Mouse (Mus musculus): ENCODE measurements around the gene Cask. TPM values are rescaled to one million over a fixed set of nuclear protein-coding genes. Genes with fewer than 3 reads are reported as not detected.

The Cask gene
- polyA plus RNA-seq, 1 experiment from 2014 or later = 11.3 TPM

GRCm38 (mm10) chrX:13611114-13611513 is 240.1 kb downstream of the Cask start:
- Histone ChIP-seq H3K4me1 (replicated peaks) (no peaks in the 10 kb centered on the region), H3K27ac (no peak overlapping the region), H3K36me3 (no peaks in the 10 kb centered on the region), H3K9me3 (no peaks in the 10 kb centered on the region), H3K27me3 (replicated peaks) (no peaks in the 10 kb centered on the region), H3K9ac (no peak overlapping the region), H3K4me2 (replicated peaks) (no peak overlapping the region), H3K4me3 (replicated peaks) (no peak overlapping the region)
- no peak for ATAC-seq
- WGBS = 87% methylated on average over 5 of the region's 5 CpGs

DNA sequence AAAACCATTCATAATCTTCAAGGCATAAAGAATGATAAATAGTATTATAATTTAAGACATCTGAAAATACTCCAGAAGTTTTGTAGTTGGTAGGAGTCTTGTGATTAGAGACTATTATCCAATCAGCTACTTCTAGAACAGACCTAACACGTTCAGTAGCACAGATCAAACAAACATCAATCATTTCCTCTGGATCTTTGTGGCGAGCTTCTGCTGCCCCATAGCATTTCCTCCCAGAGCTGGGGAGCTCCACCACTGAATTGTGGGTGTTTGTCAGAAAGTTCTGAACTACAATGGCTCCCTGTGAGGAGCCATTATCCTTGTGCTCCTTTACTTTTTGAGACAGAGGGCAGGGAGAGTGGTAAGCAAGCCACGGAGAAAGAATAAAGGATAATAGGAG is 243.4 kb downstream of the Cask start:
- Histone ChIP-seq H3K27me3 (replicated peaks) (no peaks in the 10 kb centered on the region), H3K4me1 (replicated peaks) (no peaks in the 10 kb centered on the region), H3K27ac (no peak overlapping the region), H3K4me3 (replicated peaks) (no peak overlapping the region), H3K4me2 (replicated peaks) (no peak overlapping the region), H3K9ac (no peak overlapping the region), H3K36me3 (no peaks in the 10 kb centered on the region), H3K9me3 (no peaks in the 10 kb centered on the region)
- no peak for ATAC-seq
- WGBS = 42% methylated on average over 3 of the region's 3 CpGs

- no peaks in the 10 kb centered on the region for H3K4me1 ChIP-seq (replicated peaks)
- no peak for ATAC-seq
- no peak overlapping the region for H3K4me3 ChIP-seq (replicated peaks)
- H3K27me3 ChIP-seq (replicated peaks) = no peaks in the 10 kb centered on the region
- no peaks in the 10 kb centered on the region for H3K9me3 ChIP-seq
- H3K27ac ChIP-seq = no peak overlapping the region
- no peaks in the 10 kb centered on the region for H3K36me3 ChIP-seq
- H3K4me2 ChIP-seq (replicated peaks) = no peak overlapping the region
- WGBS = 55% methylated on average over 3 of the region's 3 CpGs
- no peak overlapping the region for H3K9ac ChIP-seq
These were observed 244.4 kb downstream of the Cask start for GRCm38 (mm10) chrX:13606741-13607140.

DNA sequence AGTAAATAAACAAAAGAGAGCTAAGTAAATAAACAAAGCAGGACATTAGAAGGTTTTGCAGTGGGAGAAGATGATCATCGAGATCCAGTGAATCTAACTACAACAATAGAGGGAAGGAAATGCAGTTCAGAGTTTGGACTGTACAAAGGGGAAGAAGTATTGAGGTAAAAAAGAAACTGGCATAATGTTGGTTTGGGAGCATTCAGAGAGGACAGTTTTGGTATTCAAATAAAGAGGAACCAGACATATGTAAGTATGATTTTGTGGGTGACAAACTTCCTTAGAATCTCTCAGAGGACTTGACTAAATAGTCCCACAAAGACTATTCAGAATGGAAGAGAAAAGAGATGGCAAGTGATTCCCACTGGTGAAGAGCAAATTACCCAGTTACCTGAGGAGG is 251.2 kb downstream of the Cask start:
- Histone ChIP-seq H3K4me2 (replicated peaks) (no peak overlapping the region), H3K9me3 (no peaks in the 10 kb centered on the region), H3K9ac (no peak overlapping the region), H3K27me3 (replicated peaks) (no peaks in the 10 kb centered on the region), H3K4me1 (replicated peaks) (no peaks in the 10 kb centered on the region), H3K36me3 (no peaks in the 10 kb centered on the region), H3K4me3 (replicated peaks) (no peak overlapping the region), H3K27ac (no peak overlapping the region)
- ATAC-seq = no peak
- 43% methylated on average over 1 of the region's 1 CpGs for WGBS

DNA sequence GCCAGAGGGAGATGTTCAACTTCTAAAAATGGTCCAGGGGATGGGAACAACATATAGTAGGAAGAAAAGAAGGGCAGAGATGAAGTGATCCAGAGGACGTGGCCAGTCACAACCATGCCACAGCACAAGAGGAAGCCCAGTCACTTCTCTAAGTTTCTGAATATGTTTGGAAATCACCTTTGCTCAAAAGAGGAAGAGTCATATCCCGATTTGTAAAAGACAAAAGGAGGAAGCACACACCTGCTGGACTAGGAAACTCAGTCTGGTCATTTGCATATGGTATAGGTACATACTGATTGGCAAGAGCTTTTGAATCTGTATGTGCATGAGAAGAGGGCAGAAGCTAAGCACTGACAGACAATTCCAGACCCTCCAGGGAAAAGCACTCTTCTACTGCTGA is 251.8 kb downstream of the Cask start:
- Histone ChIP-seq H3K9me3 (no peaks in the 10 kb centered on the region), H3K27me3 (replicated peaks) (no peaks in the 10 kb centered on the region), H3K27ac (no peak overlapping the region), H3K4me3 (replicated peaks) (no peak overlapping the region), H3K4me2 (replicated peaks) (no peak overlapping the region), H3K36me3 (no peaks in the 10 kb centered on the region), H3K9ac (no peak overlapping the region), H3K4me1 (replicated peaks) (no peaks in the 10 kb centered on the region)
- WGBS = 80% methylated on average over 2 of the region's 2 CpGs
- ATAC-seq = no peak

- Histone ChIP-seq H3K4me3 (replicated peaks) (no peak overlapping the region), H3K4me1 (replicated peaks) (no peaks in the 10 kb centered on the region), H3K9ac (no peak overlapping the region), H3K9me3 (no peaks in the 10 kb centered on the region), H3K4me2 (replicated peaks) (no peak overlapping the region), H3K36me3 (no peaks in the 10 kb centered on the region), H3K27ac (no peak overlapping the region), H3K27me3 (replicated peaks) (no peaks in the 10 kb centered on the region)
- WGBS = 68% methylated on average over 3 of the region's 3 CpGs
- ATAC-seq = no peak
These were observed 273.5 kb downstream of the Cask start for GRCm38 (mm10) chrX:13577647-13578046.

GRCm38 (mm10) chrX:13576606-13577005 is 274.6 kb downstream of the Cask start:
- Histone ChIP-seq H3K27ac (no peak overlapping the region), H3K9ac (no peak overlapping the region), H3K36me3 (no peaks in the 10 kb centered on the region), H3K4me1 (replicated peaks) (no peaks in the 10 kb centered on the region), H3K9me3 (no peaks in the 10 kb centered on the region), H3K4me3 (replicated peaks) (no peak overlapping the region), H3K27me3 (replicated peaks) (no peaks in the 10 kb centered on the region), H3K4me2 (replicated peaks) (no peak overlapping the region)
- 63% methylated on average over 2 of the region's 2 CpGs for whole genome bisulfite sequencing
- no peak for ATAC-seq

- WGBS = 85% methylated on average over 3 of the region's 3 CpGs
- Histone ChIP-seq H3K27me3 (replicated peaks) (no peaks in the 10 kb centered on the region), H3K9ac (no peak overlapping the region), H3K9me3 (no peaks in the 10 kb centered on the region), H3K36me3 (no peaks in the 10 kb centered on the region), H3K4me2 (replicated peaks) (no peak overlapping the region), H3K4me1 (replicated peaks) (no peaks in the 10 kb centered on the region), H3K4me3 (replicated peaks) (no peak overlapping the region), H3K27ac (no peak overlapping the region)
- ATAC-seq = no peak
These were observed 276.3 kb downstream of the Cask start for GRCm38 (mm10) chrX:13574872-13575271.

- no peaks in the 10 kb centered on the region for H3K36me3 ChIP-seq
- H3K4me2 ChIP-seq (replicated peaks) = no peak overlapping the region
- no peak for ATAC-seq
- no peaks in the 10 kb centered on the region for H3K27me3 ChIP-seq (replicated peaks)
- no peak overlapping the region for H3K9ac ChIP-seq
- H3K4me3 ChIP-seq (replicated peaks) = no peak overlapping the region
- 57% methylated on average over 2 of the region's 2 CpGs for WGBS
- H3K9me3 ChIP-seq = no peaks in the 10 kb centered on the region
- no peak overlapping the region for H3K27ac ChIP-seq
- no peaks in the 10 kb centered on the region for H3K4me1 ChIP-seq (replicated peaks)
These were observed 276.9 kb downstream of the Cask start for GRCm38 (mm10) chrX:13574298-13574697.

DNA sequence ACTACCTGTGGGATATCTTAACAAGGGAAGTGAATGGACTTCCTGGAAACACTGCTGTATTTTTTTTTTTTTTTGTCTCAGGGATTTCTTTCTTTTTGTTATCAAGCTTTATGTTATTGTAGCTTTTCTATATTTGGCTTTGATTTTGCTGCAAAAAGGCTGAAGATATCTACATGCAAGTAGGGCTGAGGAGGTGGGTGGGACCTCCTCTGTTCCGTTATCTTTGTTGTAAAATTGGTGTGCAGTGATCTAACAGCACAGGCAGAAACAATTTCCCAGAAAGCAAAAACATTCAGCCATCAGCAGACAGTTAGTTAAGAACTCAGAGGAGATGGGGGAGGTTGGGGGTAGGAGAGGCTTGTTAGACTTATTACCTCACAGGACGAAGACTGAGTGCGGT is 296.7 kb downstream of the Cask start:
- Histone ChIP-seq H3K36me3 (no peaks in the 10 kb centered on the region), H3K27ac (no peak overlapping the region), H3K9ac (no peak overlapping the region), H3K4me3 (replicated peaks) (no peak overlapping the region), H3K27me3 (replicated peaks) (no peaks in the 10 kb centered on the region), H3K4me1 (replicated peaks) (no peaks in the 10 kb centered on the region), H3K9me3 (no peaks in the 10 kb centered on the region), H3K4me2 (replicated peaks) (no peak overlapping the region)
- no peak for ATAC-seq
- WGBS = 85% methylated on average over 3 of the region's 3 CpGs

DNA sequence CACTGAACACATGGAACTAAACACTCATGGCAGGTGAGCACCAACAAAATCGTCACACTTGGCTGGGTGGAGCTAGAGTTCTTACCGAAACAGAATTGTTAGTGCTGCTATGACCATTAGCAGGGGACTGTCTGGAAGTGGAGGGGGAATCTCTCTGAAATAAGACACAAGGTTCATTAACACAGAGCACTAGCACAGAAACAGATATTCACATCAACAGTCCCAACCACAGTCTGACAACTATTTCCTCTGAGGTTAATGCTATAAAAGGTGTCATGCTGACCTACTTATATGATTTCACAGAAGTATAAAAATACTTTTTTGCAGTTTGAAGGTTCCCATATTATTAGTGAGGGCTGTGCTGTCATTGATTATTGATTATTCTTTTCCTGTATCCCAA is 298.9 kb downstream of the Cask start:
- WGBS = 60% methylated on average over 2 of the region's 2 CpGs
- no peak overlapping the region for H3K9ac ChIP-seq
- H3K27me3 ChIP-seq (replicated peaks) = no peaks in the 10 kb centered on the region
- no peak for ATAC-seq
- H3K27ac ChIP-seq = no peak overlapping the region
- no peak overlapping the region for H3K4me2 ChIP-seq (replicated peaks)
- H3K4me1 ChIP-seq (replicated peaks) = no peaks in the 10 kb centered on the region
- H3K4me3 ChIP-seq (replicated peaks) = no peak overlapping the region
- no peaks in the 10 kb centered on the region for H3K9me3 ChIP-seq
- H3K36me3 ChIP-seq = no peaks in the 10 kb centered on the region

DNA sequence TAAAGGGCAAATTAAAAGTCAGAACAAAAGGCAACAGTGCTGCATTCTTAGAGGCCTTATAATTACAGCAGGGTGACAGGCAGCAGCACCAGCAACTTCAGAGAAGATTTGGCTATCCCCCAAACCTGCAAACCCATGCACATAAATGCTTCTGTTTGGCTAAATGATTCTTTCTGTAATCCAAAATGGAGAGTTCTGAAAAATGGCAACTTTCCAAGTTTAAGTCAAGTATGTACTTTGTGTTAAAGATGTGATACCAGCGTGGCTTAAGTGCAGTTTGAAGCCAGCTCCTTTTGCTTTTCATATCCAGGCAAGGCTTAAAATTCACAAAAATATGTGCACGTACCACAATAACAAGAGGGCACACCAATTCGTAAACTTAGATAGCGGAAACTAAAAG is 299.6 kb downstream of the Cask start:
- no peaks in the 10 kb centered on the region for H3K9me3 ChIP-seq
- no peak overlapping the region for H3K27ac ChIP-seq
- no peaks in the 10 kb centered on the region for H3K36me3 ChIP-seq
- no peak overlapping the region for H3K4me2 ChIP-seq (replicated peaks)
- no peak for ATAC-seq
- H3K4me1 ChIP-seq (replicated peaks) = no peaks in the 10 kb centered on the region
- no peak overlapping the region for H3K9ac ChIP-seq
- H3K27me3 ChIP-seq (replicated peaks) = no peaks in the 10 kb centered on the region
- 79% methylated on average over 4 of the region's 4 CpGs for WGBS
- H3K4me3 ChIP-seq (replicated peaks) = no peak overlapping the region

DNA sequence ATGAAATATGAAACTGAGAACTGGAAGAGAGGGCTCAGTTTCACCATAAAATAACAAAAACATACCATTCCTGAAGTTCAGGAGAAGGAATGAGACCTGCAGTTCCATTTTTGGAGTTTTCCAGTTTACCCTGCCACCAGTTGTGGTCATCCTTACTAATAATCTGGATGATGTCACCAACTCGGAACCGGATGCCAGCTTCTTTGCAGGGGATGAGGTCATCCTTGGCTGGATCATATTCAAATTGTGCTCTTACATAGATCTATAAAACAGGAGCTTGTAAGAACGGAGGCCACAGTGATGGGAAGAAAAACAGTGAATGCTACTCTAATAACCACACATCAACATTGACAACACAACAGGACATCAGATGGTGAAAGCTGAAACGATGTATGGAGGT is 302.1 kb downstream of the Cask start:
- no peak overlapping the region for H3K9ac ChIP-seq
- ATAC-seq = no peak
- no peak overlapping the region for H3K27ac ChIP-seq
- no peaks in the 10 kb centered on the region for H3K36me3 ChIP-seq
- H3K4me3 ChIP-seq (replicated peaks) = no peak overlapping the region
- H3K4me2 ChIP-seq (replicated peaks) = no peak overlapping the region
- WGBS = 76% methylated on average over 4 of the region's 4 CpGs
- H3K9me3 ChIP-seq = no peaks in the 10 kb centered on the region
- H3K27me3 ChIP-seq (replicated peaks) = no peaks in the 10 kb centered on the region
- H3K4me1 ChIP-seq (replicated peaks) = no peaks in the 10 kb centered on the region

GRCm38 (mm10) chrX:13521288-13521687 is 329.9 kb downstream of the Cask start:
- no peak for ATAC-seq
- Histone ChIP-seq H3K9me3 (no peaks in the 10 kb centered on the region), H3K9ac (no peak overlapping the region), H3K36me3 (no peaks in the 10 kb centered on the region), H3K4me1 (replicated peaks) (no peaks in the 10 kb centered on the region), H3K4me2 (replicated peaks) (no peak overlapping the region), H3K4me3 (replicated peaks) (no peak overlapping the region), H3K27me3 (replicated peaks) (peaks cover 4% of the 10 kb centered on the region), H3K27ac (no peak overlapping the region)
- 87% methylated on average over 8 of the region's 8 CpGs for WGBS

All from intestine, embryonic 15.5 days (tissue).